Mouse (Mus musculus): ENCODE data around the gene Lcn2. TPM values are rescaled to one million over a fixed set of nuclear protein-coding genes. Genes with fewer than 3 reads are reported as not detected.

Lcn2 gene
- polyA plus RNA-seq, 1 experiment from 2014 or later, result 0.95 TPM

GRCm38 (mm10) chr2:32340836-32341633 is 47.0 kb downstream of the Lcn2 start:
- peaks cover 75% of the 10 kb centered on the region for H3K36me3 ChIP-seq
- H3K27ac ChIP-seq, result no peak overlapping the region
- H3K9ac ChIP-seq (replicated peaks), result no peak overlapping the region
- H3K4me1 ChIP-seq (replicated peaks), result no peaks in the 10 kb centered on the region
- H3K9me3 ChIP-seq, result no peaks in the 10 kb centered on the region
- H3K4me3 ChIP-seq (replicated peaks), result no peak overlapping the region
- WGBS, result 78% methylated on average over 13 of the region's 13 CpGs
- no peak for ATAC-seq (ENCODE audit: insufficient number of reproducible peaks, insufficient read depth, low FRiP score, low TSS enrichment, low read depth)
- H3K27me3 ChIP-seq, result no peaks in the 10 kb centered on the region
- no peak overlapping the region for H3K4me2 ChIP-seq

DNA sequence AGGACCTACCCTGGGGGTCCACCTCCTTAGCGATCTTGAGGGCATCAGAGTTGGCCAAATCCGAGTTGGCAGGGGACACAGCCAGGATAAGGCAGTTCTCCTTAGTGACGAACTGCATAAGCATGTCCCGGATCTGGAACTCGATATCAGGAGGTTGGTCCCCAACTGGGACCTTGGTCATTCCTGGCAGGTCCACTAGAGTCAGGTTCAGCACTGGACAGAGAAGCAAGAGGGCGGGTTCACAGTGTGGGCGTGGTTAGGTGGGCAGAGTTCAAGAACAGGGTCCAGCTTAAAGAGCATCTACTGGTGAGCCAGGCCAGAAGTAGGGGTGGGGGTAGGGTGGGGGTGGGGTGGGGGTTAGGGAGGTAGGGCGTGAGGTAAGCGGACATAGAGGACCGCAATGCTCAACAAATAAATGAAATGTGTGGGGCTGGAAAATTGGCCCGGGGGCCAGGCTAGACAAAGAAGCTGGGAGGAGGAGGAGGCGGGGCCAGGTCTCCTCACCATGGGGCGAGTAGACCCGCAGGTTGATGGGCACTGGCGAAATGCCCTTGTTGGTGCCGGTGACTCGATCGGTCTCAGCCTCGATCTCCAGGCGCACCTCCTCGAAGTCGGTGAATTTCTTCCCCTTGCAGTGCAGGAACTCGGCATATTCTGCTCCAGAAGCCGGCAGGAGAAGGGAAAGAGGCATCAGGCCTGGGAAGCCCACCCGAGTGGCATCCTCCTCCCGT is 48.0 kb downstream of the Lcn2 start:
- no peak for ATAC-seq (ENCODE audit: insufficient number of reproducible peaks, insufficient read depth, low FRiP score, low TSS enrichment, low read depth)
- no peaks in the 10 kb centered on the region for H3K27me3 ChIP-seq
- H3K4me3 ChIP-seq (replicated peaks), result no peak overlapping the region
- H3K4me1 ChIP-seq (replicated peaks), result no peaks in the 10 kb centered on the region
- no peak overlapping the region for H3K27ac ChIP-seq
- WGBS, result 49% methylated on average over 26 of the region's 26 CpGs
- H3K9me3 ChIP-seq, result no peaks in the 10 kb centered on the region
- peaks cover 83% of the 10 kb centered on the region for H3K36me3 ChIP-seq
- H3K4me2 ChIP-seq, result no peak overlapping the region
- H3K9ac ChIP-seq (replicated peaks), result no peak overlapping the region

- H3K36me3 ChIP-seq, result peaks cover 97% of the 10 kb centered on the region
- ATAC-seq (ENCODE audit: insufficient number of reproducible peaks, insufficient read depth, low FRiP score, low TSS enrichment, low read depth), result no peak
- no peak overlapping the region for H3K4me2 ChIP-seq
- H3K4me3 ChIP-seq (replicated peaks), result no peak overlapping the region
- H3K27ac ChIP-seq, result no peak overlapping the region
- no peaks in the 10 kb centered on the region for H3K9me3 ChIP-seq
- no peaks in the 10 kb centered on the region for H3K4me1 ChIP-seq (replicated peaks)
- H3K27me3 ChIP-seq, result no peaks in the 10 kb centered on the region
- 50% methylated on average over 15 of the region's 15 CpGs for WGBS
- H3K9ac ChIP-seq (replicated peaks), result no peak overlapping the region
Observed at GRCm38 (mm10) chr2:32335888-32336287, 52.2 kb downstream of the Lcn2 start.

Other genes with a start within 250 kb of the Lcn2 start
- 69.2 and 89.9 TPM in 2 replicates for gene Prrc2b, start 237.2 kb downstream of the Lcn2 start, polyA plus RNA-seq (2016; fragmentation: Nextera tagmentation; extraction: Ambion mirVana)
- 26.8 and 29.4 TPM in 2 replicates for gene Pomt1, start 151.7 kb downstream of the Lcn2 start, polyA plus RNA-seq (2016; fragmentation: Nextera tagmentation; extraction: Ambion mirVana)
- 64.8 and 65.3 TPM in 2 replicates for gene Uck1, start 128.1 kb downstream of the Lcn2 start, polyA plus RNA-seq (2016; fragmentation: Nextera tagmentation; extraction: Ambion mirVana)
- 24.9 and 28.4 TPM in 2 replicates for gene Golga2, start 100.9 kb downstream of the Lcn2 start, polyA plus RNA-seq (2016; fragmentation: Nextera tagmentation; extraction: Ambion mirVana)
- gene Swi5, start 100.2 kb downstream of the Lcn2 start, polyA plus RNA-seq (2016; fragmentation: Nextera tagmentation; extraction: Ambion mirVana), result 368 and 439 TPM in 2 replicates
- 55.4 and 62.1 TPM in 2 replicates for gene Ciz1, start 35.9 kb downstream of the Lcn2 start, polyA plus RNA-seq (2016; fragmentation: Nextera tagmentation; extraction: Ambion mirVana)
- gene Dnm1, start 34.9 kb downstream of the Lcn2 start, polyA plus RNA-seq (2016; fragmentation: Nextera tagmentation; extraction: Ambion mirVana), result 38.8 and 46.8 TPM in 2 replicates
- gene 1110008P14Rik, start 6.3 kb downstream of the Lcn2 start, polyA plus RNA-seq (2016; fragmentation: Nextera tagmentation; extraction: Ambion mirVana), result 44.3 and 45.8 TPM in 2 replicates
- gene Ptges2, start 7.6 kb upstream of the Lcn2 start, polyA plus RNA-seq (2016; fragmentation: Nextera tagmentation; extraction: Ambion mirVana), result 32.2 and 36.7 TPM in 2 replicates
- 5.1 and 5.6 TPM in 2 replicates for gene Naif1, start 62.2 kb upstream of the Lcn2 start, polyA plus RNA-seq (2016; fragmentation: Nextera tagmentation; extraction: Ambion mirVana)
- gene Slc25a25, start 63.2 kb upstream of the Lcn2 start, polyA plus RNA-seq (2016; fragmentation: Nextera tagmentation; extraction: Ambion mirVana), result 26.0 and 28.3 TPM in 2 replicates
- gene Fam102a, start 147.1 kb upstream of the Lcn2 start, polyA plus RNA-seq (2016; fragmentation: Nextera tagmentation; extraction: Ambion mirVana), result 12.3 and 16.0 TPM in 2 replicates
- gene Dpm2, start 182.6 kb upstream of the Lcn2 start, polyA plus RNA-seq (2016; fragmentation: Nextera tagmentation; extraction: Ambion mirVana), result 99.3 and 99.7 TPM in 2 replicates
- gene Pip5kl1, start 186.5 kb upstream of the Lcn2 start, polyA plus RNA-seq (2016; fragmentation: Nextera tagmentation; extraction: Ambion mirVana), result 3.9 and 5.4 TPM in 2 replicates
- gene 9430097D07Rik, start 187.4 kb upstream of the Lcn2 start, polyA plus RNA-seq (2016; fragmentation: Nextera tagmentation; extraction: Ambion mirVana), result 0.55 TPM in 1 of 2 replicates, not detected in the other
- 29.8 and 29.9 TPM in 2 replicates for gene St6galnac4, start 198.8 kb upstream of the Lcn2 start, polyA plus RNA-seq (2016; fragmentation: Nextera tagmentation; extraction: Ambion mirVana)
- gene St6galnac6, start 211.5 kb upstream of the Lcn2 start, polyA plus RNA-seq (2016; fragmentation: Nextera tagmentation; extraction: Ambion mirVana), result 23.4 and 23.7 TPM in 2 replicates
- gene Ak1, start 233.5 kb upstream of the Lcn2 start, polyA plus RNA-seq (2016; fragmentation: Nextera tagmentation; extraction: Ambion mirVana), result 34.3 and 34.4 TPM in 2 replicates

All from limb, embryonic 12.5 days (tissue).